Comparison of ENCODE assay signal across 25 mouse cellular contexts in genomic region chr2:83661351-83661750, GRCm38 (mm10).
"Had no signal": no experiment of that assay in that cellular context is flagged by ENCODE, and none has a peak within 500 bp of the region (broad histone marks: within the 10 kb centered on the region; RNA-seq: fewer than 3 reads in every experiment).

No protein-coding gene starts in this region.

- H3K9ac ChIP-seq: embryonic facial prominence, embryonic 12.5 days; embryonic facial prominence, embryonic 13.5 days; embryonic facial prominence, embryonic 15.5 days; forebrain, embryonic 12.5 days; forebrain, embryonic 13.5 days; forebrain, embryonic 15.5 days; forebrain, postnatal 0 days had no signal

- H3K4me3 ChIP-seq: embryonic facial prominence, embryonic 10.5 days; embryonic facial prominence, embryonic 12.5 days; embryonic facial prominence, embryonic 13.5 days; embryonic facial prominence, embryonic 15.5 days; erythroblast, embryonic 14.5 days; forebrain, embryonic 10.5 days; forebrain, embryonic 12.5 days; forebrain, embryonic 13.5 days; forebrain, embryonic 15.5 days; gastrocnemius, adult 2 months; heart, adult 2 months had no signal

- H3K9me3 ChIP-seq: embryonic facial prominence, embryonic 10.5 days; embryonic facial prominence, embryonic 12.5 days; embryonic facial prominence, embryonic 13.5 days; embryonic facial prominence, embryonic 15.5 days; forebrain, embryonic 10.5 days; forebrain, embryonic 12.5 days; forebrain, embryonic 13.5 days; forebrain, embryonic 15.5 days had no signal

- DNase-seq: cerebellum, adult 9-10 months; cerebellum, adult 9-11 months; cerebellum, postnatal 10 days; cerebellum, postnatal 14 days; cerebellum, postnatal 25 days; cerebellum, postnatal 36 days; embryo, embryonic 11 days; forebrain, postnatal 0 days; gastrocnemius, adult 2 months; gastrocnemius, postnatal 10 days; gastrocnemius, postnatal 14 days; gastrocnemius, postnatal 25 days; gastrocnemius, postnatal 36 days; heart, adult 11 months; heart, adult 18-20 months; heart, adult 2 months had no signal

- H3K27me3 ChIP-seq: embryonic facial prominence, embryonic 12.5 days; embryonic facial prominence, embryonic 13.5 days; embryonic facial prominence, embryonic 15.5 days; forebrain, embryonic 12.5 days; forebrain, embryonic 13.5 days; forebrain, embryonic 15.5 days had no signal

- H3K27ac ChIP-seq: embryonic facial prominence, embryonic 10.5 days; embryonic facial prominence, embryonic 12.5 days; embryonic facial prominence, embryonic 13.5 days; embryonic facial prominence, embryonic 15.5 days; forebrain, embryonic 10.5 days; forebrain, embryonic 12.5 days; forebrain, embryonic 13.5 days; forebrain, embryonic 15.5 days; gastrocnemius, adult 2 months; heart, adult 2 months had no signal

- H3K4me1 ChIP-seq: embryonic facial prominence, embryonic 10.5 days; embryonic facial prominence, embryonic 12.5 days; embryonic facial prominence, embryonic 13.5 days; embryonic facial prominence, embryonic 15.5 days; forebrain, embryonic 10.5 days; forebrain, embryonic 12.5 days; forebrain, embryonic 13.5 days; forebrain, embryonic 15.5 days had no signal

- H3K4me2 ChIP-seq: embryonic facial prominence, embryonic 12.5 days; embryonic facial prominence, embryonic 13.5 days; embryonic facial prominence, embryonic 15.5 days; forebrain, embryonic 12.5 days; forebrain, embryonic 13.5 days; forebrain, embryonic 15.5 days had no signal
